Mouse (Mus musculus) thymus, adult 2 months (tissue): ENCODE results near the gene Esam. TPM values are rescaled to one million over a fixed set of nuclear protein-coding genes. Genes with fewer than 3 reads are reported as not detected.

Experiments
- DNase-seq: peaks from one replicate; pipeline ENCODE4 v3.0.0; 2021
- H3K27ac ChIP-seq: fragments of 200-500 bp; 2 replicates; pipeline ENCODE4 v1.5.1; 2012; ENCODE audit warnings: low read length, control low read depth; ENCODE audit not compliant: control insufficient read depth, insufficient read depth
- H3K27me3 ChIP-seq: fragments of 200-500 bp; 2 replicates; pipeline ENCODE4 v1.6.1; 2012; ENCODE audit warnings: mild to moderate bottlenecking, low read length, moderate library complexity, mixed read lengths; ENCODE audit not compliant: control insufficient read depth, insufficient read depth
- H3K36me3 ChIP-seq: fragments of 200-500 bp; 2 replicates; pipeline ENCODE4 v1.6.1; 2012; ENCODE audit warnings: mild to moderate bottlenecking, low read length, moderate library complexity; ENCODE audit not compliant: control insufficient read depth, insufficient read depth
- H3K4me1 ChIP-seq: fragments of 200-500 bp; replicated peaks from 2 replicates; pipeline ENCODE4 v1.6.1; 2012; ENCODE audit warnings: low read length; ENCODE audit not compliant: control insufficient read depth, insufficient read depth
- H3K4me3 ChIP-seq: fragments of 200-500 bp; 2 replicates; pipeline ENCODE4 v1.5.1; 2012; ENCODE audit warnings: mild to moderate bottlenecking, low read length, control low read depth, moderate library complexity; ENCODE audit not compliant: control insufficient read depth, insufficient read depth
- CTCF ChIP-seq: fragments of 200-500 bp; IDR thresholded peaks from 2 replicates; pipeline ENCODE4 v1.5.1; 2012; ENCODE audit warnings: mild to moderate bottlenecking, control low read depth, low read length, moderate library complexity, borderline replicate concordance; ENCODE audit not compliant: control insufficient read depth, poor library complexity, insufficient read depth; ENCODE audit errors: extremely low read depth
- POLR2A ChIP-seq: fragments of 200-500 bp; IDR thresholded peaks from 2 replicates; pipeline ENCODE4 v1.6.1; 2012; ENCODE audit warnings: mild to moderate bottlenecking, low read length, control low read depth, moderate library complexity; ENCODE audit not compliant: control insufficient read depth, poor library complexity, insufficient read depth; ENCODE audit errors: extremely low read depth
- WGBS: fragments of 180-500 bp; shearing (Covaris S2); methylation state at CpG from one replicate; pipeline ENCODE4 v1.1.7; 2018; 5-methylcytosine and 5-hydroxymethylcytosine counted together
- polyA plus RNA-seq: library from polyadenylated mRNA; depleted of rRNA; stranded (reverse); fragments of >200 nt; gene quantifications from 2 replicates; pipeline ENCODE4 v1.2.3, GENCODE M21; 2012

Gene Esam
- polyA plus RNA-seq, 1 experiment: 14.1 TPM

DNA sequence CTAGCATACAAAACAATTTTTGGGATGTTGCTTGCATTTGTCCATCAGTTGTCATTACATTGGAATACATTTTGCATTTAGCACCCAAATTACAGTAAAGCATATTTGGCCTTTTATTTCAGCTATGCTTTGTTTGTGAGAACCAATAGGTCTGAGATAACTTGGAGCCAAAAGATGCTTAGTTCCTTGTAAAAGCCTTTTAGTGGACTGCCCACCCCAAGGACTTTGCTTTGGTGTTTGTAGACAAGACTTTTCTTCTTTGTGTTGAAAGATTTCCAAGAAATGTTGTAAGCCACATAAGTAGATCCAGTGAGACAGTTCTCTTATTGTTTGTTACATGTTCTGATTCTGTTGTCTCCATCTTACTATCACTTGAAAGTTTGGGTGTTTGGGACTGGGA lies 31.6 kb upstream of the Esam start:
- no peak for DNase-seq
- H3K4me3 ChIP-seq: no peak overlapping the region
- no peak for TF ChIP-seq CTCF
- no peak for TF ChIP-seq POLR2A
- H3K36me3 ChIP-seq: no peaks in the 10 kb centered on the region
- H3K27ac ChIP-seq: no peak overlapping the region
- no peaks in the 10 kb centered on the region for H3K4me1 ChIP-seq
- no peaks in the 10 kb centered on the region for H3K27me3 ChIP-seq

DNA sequence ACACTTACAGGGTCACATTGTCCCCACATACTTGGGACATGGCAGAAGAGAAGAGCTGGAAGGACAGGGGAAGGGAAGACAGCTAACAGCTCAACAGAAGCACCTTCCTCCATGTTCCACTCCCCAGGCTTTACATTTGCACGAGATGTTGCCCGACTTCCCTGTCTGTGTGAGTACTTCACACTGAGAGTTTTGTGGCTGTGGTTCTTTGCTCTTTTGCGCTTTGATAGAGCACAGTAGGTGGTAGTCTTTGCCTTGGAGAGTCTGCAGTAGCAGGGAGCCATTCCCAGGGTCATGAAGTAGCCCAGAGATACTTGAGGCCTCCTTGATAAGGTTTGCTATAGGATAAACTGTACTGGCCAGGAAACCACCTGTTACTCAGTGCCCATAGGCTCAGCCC lies 27.7 kb upstream of the Esam start:
- DNase-seq: no peak
- Histone ChIP-seq H3K27ac (no peak overlapping the region), H3K4me3 (no peak overlapping the region), H3K36me3 (no peaks in the 10 kb centered on the region), H3K27me3 (no peaks in the 10 kb centered on the region), H3K4me1 (no peaks in the 10 kb centered on the region)
- TF ChIP-seq CTCF: no peak
- TF ChIP-seq POLR2A: no peak
- 89% methylated on average over 3 of the region's 3 CpGs for WGBS

DNA sequence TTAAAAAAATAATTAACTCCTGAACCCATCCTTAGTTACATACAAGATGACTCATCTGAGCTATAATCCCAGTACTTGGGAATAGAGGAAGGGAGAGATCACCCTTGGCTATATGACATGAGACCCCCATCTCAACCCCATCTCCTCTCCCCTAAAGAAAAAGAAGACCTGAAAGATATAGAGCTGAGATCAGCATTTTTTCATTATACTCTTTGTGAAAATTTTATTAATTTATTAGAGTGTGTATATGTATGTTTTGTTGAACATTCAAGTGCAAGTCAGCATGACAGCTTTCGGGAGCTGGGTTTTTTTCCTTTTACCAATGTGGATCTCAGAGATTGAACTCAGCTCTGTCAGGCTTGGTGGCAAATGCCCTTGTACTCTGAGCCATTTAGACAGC lies 26.7 kb upstream of the Esam start:
- DNase-seq: no peak
- no peak for TF ChIP-seq POLR2A
- Histone ChIP-seq H3K36me3 (no peaks in the 10 kb centered on the region), H3K4me3 (no peak overlapping the region), H3K27ac (no peak overlapping the region), H3K27me3 (no peaks in the 10 kb centered on the region), H3K4me1 (no peaks in the 10 kb centered on the region)
- 100% methylated on average over 1 of the region's 1 CpGs for WGBS

DNA sequence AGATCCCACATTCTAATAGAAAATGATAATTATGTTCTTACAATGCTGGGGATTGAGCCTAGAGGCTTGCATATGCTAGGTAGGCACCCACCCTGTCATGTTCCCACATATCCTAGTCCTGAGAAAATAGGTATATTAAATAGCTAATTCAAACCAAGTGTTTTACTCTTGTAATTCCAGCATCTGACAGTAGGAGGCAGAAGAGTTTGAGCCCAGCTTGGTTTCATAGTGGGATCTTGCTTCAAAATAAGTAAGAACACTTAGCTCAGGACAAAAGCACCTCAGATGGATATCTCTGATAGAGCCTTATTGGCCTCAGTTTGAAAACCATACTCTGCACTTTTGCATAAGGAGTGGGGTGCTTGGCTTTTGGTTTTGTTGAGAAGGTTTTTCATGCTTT lies 23.5 kb upstream of the Esam start:
- H3K4me1 ChIP-seq: no peaks in the 10 kb centered on the region
- no peaks in the 10 kb centered on the region for H3K36me3 ChIP-seq
- H3K4me3 ChIP-seq: no peak overlapping the region
- no peaks in the 10 kb centered on the region for H3K27me3 ChIP-seq
- TF ChIP-seq CTCF (no peak), POLR2A (no peak)
- no peak overlapping the region for H3K27ac ChIP-seq
- DNase-seq: no peak

DNA sequence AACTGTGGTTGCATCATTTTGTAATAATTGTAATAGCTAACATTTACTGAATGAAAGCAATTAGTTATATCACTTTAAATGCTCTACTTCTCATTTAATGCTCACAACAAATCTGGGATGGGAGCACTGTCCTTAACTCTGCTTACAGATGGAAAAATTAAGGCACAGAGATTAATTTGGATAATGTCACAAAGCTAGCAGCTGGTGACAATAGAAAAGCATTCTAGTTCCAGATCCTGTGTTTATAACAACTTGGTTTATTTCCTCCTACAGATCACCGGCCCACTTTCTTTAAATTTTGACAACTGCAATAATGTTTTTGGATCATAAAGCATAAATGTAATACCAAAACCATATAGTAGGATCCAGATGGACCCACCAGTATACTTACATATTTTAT lies 21.9 kb upstream of the Esam start:
- H3K27me3 ChIP-seq: no peaks in the 10 kb centered on the region
- no peak overlapping the region for H3K27ac ChIP-seq
- TF ChIP-seq CTCF (no peak), POLR2A (no peak)
- H3K4me1 ChIP-seq: no peaks in the 10 kb centered on the region
- H3K36me3 ChIP-seq: no peaks in the 10 kb centered on the region
- 95% methylated on average over 1 of the region's 1 CpGs for WGBS
- DNase-seq: no peak
- H3K4me3 ChIP-seq: no peak overlapping the region

DNA sequence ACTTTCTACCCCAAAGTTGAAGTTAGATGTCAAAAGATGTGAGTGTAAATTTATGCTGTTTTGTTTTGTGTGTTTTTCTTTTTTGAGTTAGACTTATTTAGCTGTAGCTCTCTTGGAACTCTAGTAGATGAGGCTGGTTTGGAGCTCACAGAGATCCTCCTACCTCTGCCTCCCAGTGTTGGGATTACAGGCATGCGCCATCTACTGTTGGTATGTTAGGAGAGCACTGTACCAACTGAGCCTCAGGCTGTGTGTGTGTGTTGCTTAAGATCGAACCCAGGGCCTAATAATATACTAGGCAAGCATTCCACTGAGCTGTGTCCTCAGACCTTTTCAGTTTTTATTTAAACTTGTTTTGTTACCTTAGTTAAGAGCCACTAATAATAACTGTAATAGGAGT lies 15.8 kb upstream of the Esam start:
- no peaks in the 10 kb centered on the region for H3K4me1 ChIP-seq
- no peak overlapping the region for H3K27ac ChIP-seq
- no peaks in the 10 kb centered on the region for H3K27me3 ChIP-seq
- no peak overlapping the region for H3K4me3 ChIP-seq
- 90% methylated on average over 2 of the region's 2 CpGs for WGBS
- DNase-seq: no peak
- TF ChIP-seq CTCF (no peak), POLR2A (no peak)
- no peaks in the 10 kb centered on the region for H3K36me3 ChIP-seq

DNA sequence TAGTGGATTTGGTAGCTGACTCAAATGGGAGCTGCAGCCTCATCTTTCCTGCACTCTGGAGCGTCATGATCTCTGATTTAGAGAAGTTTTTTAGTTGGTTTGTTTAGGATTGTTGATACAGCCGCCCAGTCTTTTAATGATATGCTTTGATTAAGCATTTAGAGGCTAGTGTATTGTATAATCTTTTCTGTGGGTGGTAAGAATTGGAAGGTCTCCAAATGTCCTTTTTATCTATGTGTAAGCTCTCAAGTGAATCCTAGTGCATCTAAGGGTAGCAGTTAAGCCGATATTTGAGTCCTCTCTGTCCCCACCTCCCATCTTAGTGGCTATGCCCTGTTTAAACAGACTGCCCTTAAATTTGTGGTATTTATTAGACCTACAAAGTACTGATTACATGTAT lies 13.4 kb upstream of the Esam start:
- no peak overlapping the region for H3K27ac ChIP-seq
- no peak overlapping the region for H3K4me3 ChIP-seq
- H3K27me3 ChIP-seq: no peaks in the 10 kb centered on the region
- no peaks in the 10 kb centered on the region for H3K4me1 ChIP-seq
- TF ChIP-seq POLR2A (no peak), CTCF (no peak)
- DNase-seq: no peak
- WGBS: 91% methylated on average over 3 of the region's 3 CpGs
- H3K36me3 ChIP-seq: peaks cover 5% of the 10 kb centered on the region; the same call in 1 of the 2 replicates
